Comparison of ENCODE assay signal across 22 mouse cellular contexts in the genomic region with DNA sequence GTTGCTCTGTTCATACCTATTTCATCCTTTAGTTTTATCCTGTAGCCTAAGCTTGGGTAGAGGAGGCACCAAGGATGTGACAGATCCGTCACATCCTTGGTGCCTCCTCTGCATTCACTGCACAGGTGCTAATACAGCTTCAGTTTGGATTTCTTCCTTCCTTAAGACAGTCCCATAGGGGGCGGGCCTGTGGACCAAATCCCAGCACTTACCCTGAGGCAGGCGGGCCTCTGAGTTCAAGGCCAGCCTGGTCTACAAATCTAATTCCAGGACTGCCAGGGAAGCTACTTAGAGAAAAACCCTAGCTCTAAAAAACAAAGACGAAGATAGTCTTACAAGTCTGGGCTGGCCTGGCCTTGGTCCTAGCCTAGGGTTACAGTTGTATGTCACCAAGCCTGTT. TPM values are rescaled to one million over a fixed set of nuclear protein-coding genes. Genes with fewer than 3 reads are reported as not detected.
"Had no signal": no experiment of that assay in that cellular context is flagged by ENCODE, and none has a peak within 500 bp of the region (broad histone marks: within the 10 kb centered on the region; RNA-seq: fewer than 3 reads in every experiment).

No protein-coding gene starts in this region.

- H3K9me3 ChIP-seq: lung, embryonic 15.5 days; midbrain, embryonic 13.5 days; midbrain, embryonic 15.5 days; neural tube, embryonic 12.5 days; stomach, embryonic 15.5 days had no signal

- H3K36me3 ChIP-seq: lung, embryonic 15.5 days; midbrain, embryonic 13.5 days; midbrain, embryonic 15.5 days; neural tube, embryonic 12.5 days; stomach, embryonic 15.5 days had no signal

- H3K4me1 ChIP-seq: lung, embryonic 15.5 days; megakaryocyte, embryonic 14.5 days; midbrain, embryonic 13.5 days; midbrain, embryonic 15.5 days; neural tube, embryonic 12.5 days; stomach, embryonic 15.5 days had no signal

- H3K27me3 ChIP-seq: lung, embryonic 15.5 days; megakaryocyte, embryonic 14.5 days; midbrain, embryonic 13.5 days; midbrain, embryonic 15.5 days; neural tube, embryonic 12.5 days; stomach, embryonic 15.5 days had no signal

- DNase-seq: lung, adult 2 months; lung, postnatal 14 days; lung, postnatal 36 days; right cerebral cortex, postnatal 14 days; thymus, adult 18-20 months; thymus, postnatal 14 days; thymus, postnatal 36 days had no signal

- H3K4me3 ChIP-seq: lung, embryonic 15.5 days; megakaryocyte, embryonic 14.5 days; midbrain, embryonic 13.5 days; midbrain, embryonic 15.5 days; neural tube, embryonic 12.5 days; stomach, embryonic 15.5 days had no signal

- ATAC-seq: lung, postnatal 0 days; midbrain, embryonic 13.5 days; midbrain, embryonic 15.5 days had no signal

RNA-seq across cellular contexts. Expression of a gene that starts 2.0 kb away (rescaled TPM):
- polyA plus RNA-seq: lung, adult 2 months; lung, embryonic 15.5 days; lung, postnatal 0 days; macrophage; midbrain, embryonic 11.5 days; midbrain, embryonic 13.5 days; midbrain, embryonic 15.5 days; midbrain, postnatal 0 days; neural tube, embryonic 12.5 days; neural tube, embryonic 14.5 days; spleen, adult 2 months; stomach, embryonic 15.5 days; stomach, postnatal 0 days; thymus, postnatal 0 days had no signal

RNA-seq across cellular contexts. Expression of a gene that starts 18.2 kb away (rescaled TPM):
- polyA plus RNA-seq: lung, adult 2 months; macrophage; midbrain, embryonic 11.5 days; midbrain, embryonic 13.5 days; midbrain, embryonic 15.5 days; midbrain, postnatal 0 days; neural tube, embryonic 12.5 days; neural tube, embryonic 14.5 days; stomach, embryonic 15.5 days; stomach, postnatal 0 days; testis, adult 2 months; thymus, postnatal 0 days had no signal
